Mouse (Mus musculus) heart, embryonic 10.5 days (tissue): ENCODE results near the gene Il6st. TPM values are rescaled to one million over a fixed set of nuclear protein-coding genes. Genes with fewer than 3 reads are reported as not detected.
A peak's percentile ranks its signal among the peaks of the same experiment; 100 is the strongest.

Experiments used
- DNase-seq: peaks from one replicate; pipeline ENCODE4 v3.0.0-alpha.2; 2017; ENCODE audit warnings: low spot score
- H3K27ac ChIP-seq: fragments of 300-500 bp; sonication (generic); 2 replicates; pipeline ENCODE4 v1.5.1; 2016; ENCODE audit warnings: mild to moderate bottlenecking
- H3K27me3 ChIP-seq: fragments of 300-500 bp; sonication (generic); 2 replicates; pipeline ENCODE4 v1.6.1; 2016; ENCODE audit warnings: mild to moderate bottlenecking; ENCODE audit not compliant: poor library complexity, insufficient read depth, severe bottlenecking
- H3K36me3 ChIP-seq: fragments of 300-500 bp; sonication (generic); 2 replicates; pipeline ENCODE4 v1.6.1; 2016; ENCODE audit warnings: mild to moderate bottlenecking, moderate library complexity
- H3K4me1 ChIP-seq: fragments of 300-500 bp; sonication (generic); 2 replicates; pipeline ENCODE4 v1.6.1; 2016; ENCODE audit warnings: mild to moderate bottlenecking
- H3K4me3 ChIP-seq: fragments of 300-500 bp; sonication (generic); 2 replicates; pipeline ENCODE4 v1.5.1; 2016; ENCODE audit warnings: mild to moderate bottlenecking, moderate library complexity
- H3K9me3 ChIP-seq: fragments of 300-500 bp; sonication (generic); 2 replicates; pipeline ENCODE4 v1.6.1; 2016; ENCODE audit warnings: mild to moderate bottlenecking, moderate library complexity
- WGBS: fragments of 180-500 bp; shearing (Covaris S2); methylation state at CpG from one replicate; pipeline ENCODE4 v1.1.7; 2016; 5-methylcytosine and 5-hydroxymethylcytosine counted together
- polyA plus RNA-seq: library from polyadenylated mRNA; unstranded; fragments of >200 nt; fragmentation: Nextera tagmentation; extraction: Ambion mirVana; gene quantifications from 2 replicates; pipeline ENCODE4 v1.2.1, GENCODE M21; 2016

Il6st gene
- polyA plus RNA-seq, 1 experiment from 2014 or later: 32.3 TPM

DNA sequence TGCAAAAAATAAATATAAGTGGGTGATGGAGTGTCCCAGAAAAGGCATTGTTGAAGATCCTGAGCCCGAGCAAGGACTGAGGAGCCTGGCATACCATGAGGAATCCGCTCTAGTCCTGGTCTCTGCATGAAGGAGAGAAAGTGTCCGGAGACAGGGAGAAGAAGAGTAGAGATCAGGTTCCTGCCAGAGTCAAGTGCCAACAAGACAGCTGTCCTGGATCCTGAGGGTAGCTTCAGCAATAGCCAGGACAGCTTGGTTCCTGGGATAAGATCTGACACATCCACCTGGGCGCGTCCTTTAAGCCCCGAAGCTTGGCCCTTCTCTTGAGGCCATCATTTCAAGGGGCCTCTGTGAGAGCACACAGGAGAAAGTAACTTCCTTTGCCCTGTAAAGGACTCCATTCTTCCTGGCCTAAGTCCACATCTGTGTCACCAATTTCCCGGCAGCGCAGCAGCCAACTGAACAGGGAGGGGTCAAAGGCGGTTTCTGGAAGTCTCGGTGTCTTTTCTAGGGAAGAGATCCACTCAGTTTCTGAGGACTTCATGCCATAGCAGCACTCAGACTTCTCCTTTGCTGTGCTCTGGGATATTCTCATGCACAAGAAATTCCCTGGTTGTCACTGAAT lies 59.6 kb downstream of the Il6st start:
- Histone ChIP-seq H3K4me3 (no peak overlapping the region), H3K27me3 (no peaks in the 10 kb centered on the region), H3K4me1 (no peaks in the 10 kb centered on the region), H3K9me3 (0 out of 2 replicates have a peak, but pooled peaks cover 2% of the 10 kb centered on the region), H3K27ac (no peak overlapping the region), H3K36me3 (no peaks in the 10 kb centered on the region)
- WGBS: 84% methylated on average over 10 of the region's 10 CpGs
- DNase-seq: no peak

DNA sequence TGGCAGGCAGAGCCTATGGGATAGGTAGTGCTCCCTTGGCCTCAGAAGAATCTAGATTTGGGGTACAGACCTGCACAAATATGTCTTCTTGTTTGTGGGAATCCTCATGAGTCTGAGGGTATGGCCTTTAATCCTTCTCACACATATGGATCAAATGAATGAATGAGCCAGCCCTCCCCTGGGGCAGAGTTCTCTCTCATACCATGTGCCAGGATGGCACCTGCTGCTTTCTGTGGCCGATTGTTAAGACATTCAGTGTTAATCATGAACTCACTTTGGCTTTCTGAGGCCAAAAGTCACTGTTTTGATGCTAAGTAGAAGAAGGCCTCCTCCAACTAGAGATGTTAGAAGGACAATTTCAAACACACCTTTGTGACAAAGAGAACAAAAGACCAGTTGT lies 63.3 kb downstream of the Il6st start:
- WGBS: 63% methylated on average over 1 of the region's 1 CpGs
- H3K4me3 ChIP-seq: no peak overlapping the region
- H3K27me3 ChIP-seq: no peaks in the 10 kb centered on the region
- H3K27ac ChIP-seq: no peak overlapping the region
- no peaks in the 10 kb centered on the region for H3K9me3 ChIP-seq
- DNase-seq: no peak
- no peaks in the 10 kb centered on the region for H3K4me1 ChIP-seq
- no peaks in the 10 kb centered on the region for H3K36me3 ChIP-seq

DNA sequence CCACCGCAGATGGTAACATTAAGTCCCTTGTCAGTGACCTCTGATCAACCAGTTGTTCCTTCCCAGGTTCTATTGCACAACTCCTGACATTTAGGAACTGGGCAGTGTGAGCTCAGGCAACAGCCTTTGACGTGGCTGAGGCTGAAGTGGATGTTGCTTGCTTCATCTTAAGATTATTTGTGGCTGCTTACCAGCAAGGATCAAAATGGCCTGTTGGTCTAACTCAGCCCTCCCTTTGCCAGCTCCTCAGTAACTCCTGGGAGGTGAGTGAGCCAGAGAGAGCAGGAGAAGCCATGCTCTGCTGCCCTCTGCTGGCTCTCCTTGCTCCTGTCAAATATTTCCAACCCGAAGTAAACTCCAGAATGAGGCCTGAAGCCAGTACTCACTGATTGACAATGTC lies 66.0 kb downstream of the Il6st start:
- Histone ChIP-seq H3K27me3 (no peaks in the 10 kb centered on the region), H3K9me3 (no peaks in the 10 kb centered on the region), H3K36me3 (no peaks in the 10 kb centered on the region), H3K27ac (no peak overlapping the region), H3K4me1 (0 out of 2 replicates have a peak, but pooled peaks cover 4% of the 10 kb centered on the region), H3K4me3 (no peak overlapping the region)
- peak; percentile 80 for DNase-seq
- WGBS: 34% methylated on average over 3 of the region's 3 CpGs

DNA sequence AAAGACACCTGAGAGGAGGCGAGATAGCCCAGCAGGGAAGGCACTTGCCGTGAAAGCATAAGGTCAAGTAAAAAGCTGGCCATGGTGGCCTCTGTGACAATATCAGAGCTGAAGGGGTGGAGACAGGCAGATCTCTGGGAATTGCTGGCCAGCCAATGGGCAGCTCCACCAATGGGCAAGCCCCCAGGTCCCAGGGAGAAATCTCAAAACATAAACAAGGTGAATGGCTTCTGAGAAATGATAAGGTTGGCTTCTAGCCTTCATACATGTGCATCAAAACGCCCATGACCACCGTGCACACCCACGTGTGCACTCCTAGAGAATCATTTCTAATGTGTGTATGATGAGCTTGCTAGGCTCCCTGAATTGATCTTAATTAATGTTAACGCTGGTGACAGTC lies 68.4 kb downstream of the Il6st start:
- Histone ChIP-seq H3K27me3 (no peaks in the 10 kb centered on the region), H3K9me3 (no peaks in the 10 kb centered on the region), H3K4me3 (no peak overlapping the region), H3K4me1 (0 out of 2 replicates have a peak, but pooled peaks cover 6% of the 10 kb centered on the region), H3K27ac (no peak overlapping the region), H3K36me3 (no peaks in the 10 kb centered on the region)
- WGBS: 83% methylated on average over 6 of the region's 6 CpGs
- DNase-seq: peak; percentile 52

DNA sequence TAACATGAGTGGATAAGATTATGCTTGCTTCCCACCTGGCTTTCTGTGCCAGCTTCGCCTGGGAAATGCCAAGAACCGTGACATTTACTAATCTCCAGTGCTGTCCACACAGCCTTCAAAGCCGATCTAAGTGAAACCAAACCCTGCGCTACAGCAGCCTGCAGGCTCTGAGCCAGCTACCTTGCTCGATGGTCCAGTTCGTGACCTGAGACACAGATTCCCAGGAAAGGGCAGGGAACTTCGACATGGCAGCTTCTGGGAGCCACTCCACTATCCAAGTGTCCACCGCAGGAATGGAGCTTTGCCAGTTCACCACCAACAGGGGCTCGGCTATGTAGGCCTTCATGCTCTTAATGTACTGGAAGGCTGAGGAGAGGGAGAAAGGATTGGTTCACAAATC lies 69.7 kb downstream of the Il6st start:
- DNase-seq: peak; percentile 56
- Histone ChIP-seq H3K27me3 (no peaks in the 10 kb centered on the region), H3K4me3 (no peak overlapping the region), H3K27ac (no peak overlapping the region), H3K4me1 (0 out of 2 replicates have a peak, but pooled peaks cover 6% of the 10 kb centered on the region), H3K36me3 (no peaks in the 10 kb centered on the region), H3K9me3 (no peaks in the 10 kb centered on the region)
- 60% methylated on average over 9 of the region's 9 CpGs for WGBS

DNA sequence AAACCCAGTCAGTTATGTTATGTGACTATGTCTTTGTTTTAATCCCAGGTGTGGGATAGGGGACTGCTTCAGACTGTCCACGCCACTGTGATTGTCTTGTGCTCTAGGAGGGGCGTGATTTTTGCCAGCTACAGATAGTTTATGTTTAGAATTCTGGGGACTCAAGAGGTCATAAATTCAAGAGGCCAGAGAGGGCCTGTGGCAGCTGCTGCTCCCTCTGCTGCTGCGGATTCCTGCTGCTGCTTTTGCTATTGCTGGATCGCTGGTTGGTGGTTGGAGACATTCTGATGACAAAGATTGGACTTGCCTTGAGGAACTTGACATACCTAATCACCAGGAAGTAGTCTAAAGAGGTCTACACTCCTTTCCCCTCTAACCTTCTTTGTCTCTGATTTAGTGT lies 72.7 kb downstream of the Il6st start:
- no peaks in the 10 kb centered on the region for H3K27me3 ChIP-seq
- WGBS: 66% methylated on average over 4 of the region's 4 CpGs
- no peak overlapping the region for H3K4me3 ChIP-seq
- no peak overlapping the region for H3K27ac ChIP-seq
- 0 out of 2 replicates have a peak, but pooled peaks cover 16% of the 10 kb centered on the region for H3K4me1 ChIP-seq
- H3K9me3 ChIP-seq: no peaks in the 10 kb centered on the region
- no peaks in the 10 kb centered on the region for H3K36me3 ChIP-seq
- DNase-seq: peak; percentile 62

DNA sequence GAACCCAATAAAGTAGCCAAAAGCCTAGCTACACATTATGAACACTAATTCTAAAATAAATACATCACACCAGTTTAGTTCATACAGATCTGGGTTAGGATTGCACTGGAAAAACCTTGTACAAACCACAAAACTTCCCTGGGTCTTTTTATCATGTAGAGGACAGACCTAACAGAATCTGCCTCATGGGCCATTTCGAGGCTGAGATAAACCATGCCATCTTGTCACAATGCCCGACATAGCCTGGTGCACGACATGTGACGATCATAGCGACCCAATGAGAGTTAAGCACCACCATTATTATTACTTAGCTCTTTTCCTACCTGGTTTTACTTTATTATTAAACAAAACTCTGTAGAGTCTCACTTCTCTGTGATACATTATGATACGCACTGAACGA lies 73.2 kb downstream of the Il6st start:
- WGBS: 86% methylated on average over 7 of the region's 7 CpGs

DNA sequence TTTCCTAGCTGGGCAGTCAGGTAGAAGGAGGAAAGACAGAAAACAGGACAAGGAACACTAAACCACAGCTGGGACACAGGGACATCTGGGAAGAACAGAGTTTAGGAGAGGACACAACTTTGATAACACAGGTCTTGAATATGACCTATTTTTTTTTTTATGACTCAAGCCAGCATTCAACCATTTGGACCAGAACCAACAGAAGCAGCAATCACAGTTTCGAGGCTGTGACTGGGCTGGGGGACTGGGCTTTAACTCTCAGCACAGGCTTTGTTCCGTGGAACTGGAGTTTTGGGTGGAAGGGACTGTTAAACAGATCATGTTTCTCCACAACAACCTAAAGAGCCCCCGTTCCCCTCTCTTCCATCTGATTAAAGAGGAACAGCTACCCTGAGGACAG lies 76.7 kb downstream of the Il6st start:
- no peak for DNase-seq
- no peak overlapping the region for H3K4me3 ChIP-seq
- H3K4me1 ChIP-seq: 0 out of 2 replicates have a peak, but pooled peaks cover 12% of the 10 kb centered on the region
- WGBS: 70% methylated on average over 3 of the region's 3 CpGs
- no peaks in the 10 kb centered on the region for H3K36me3 ChIP-seq
- H3K27me3 ChIP-seq: no peaks in the 10 kb centered on the region
- no peaks in the 10 kb centered on the region for H3K9me3 ChIP-seq
- H3K27ac ChIP-seq: no peak overlapping the region

More for the DNA sequence above, 73.2 kb downstream of the Il6st start:
- Histone ChIP-seq H3K27ac (no peak overlapping the region), H3K36me3 (no peaks in the 10 kb centered on the region), H3K9me3 (no peaks in the 10 kb centered on the region), H3K4me1 (0 out of 2 replicates have a peak, but pooled peaks cover 16% of the 10 kb centered on the region), H3K27me3 (no peaks in the 10 kb centered on the region), H3K4me3 (no peak overlapping the region)
- DNase-seq: no peak

DNA sequence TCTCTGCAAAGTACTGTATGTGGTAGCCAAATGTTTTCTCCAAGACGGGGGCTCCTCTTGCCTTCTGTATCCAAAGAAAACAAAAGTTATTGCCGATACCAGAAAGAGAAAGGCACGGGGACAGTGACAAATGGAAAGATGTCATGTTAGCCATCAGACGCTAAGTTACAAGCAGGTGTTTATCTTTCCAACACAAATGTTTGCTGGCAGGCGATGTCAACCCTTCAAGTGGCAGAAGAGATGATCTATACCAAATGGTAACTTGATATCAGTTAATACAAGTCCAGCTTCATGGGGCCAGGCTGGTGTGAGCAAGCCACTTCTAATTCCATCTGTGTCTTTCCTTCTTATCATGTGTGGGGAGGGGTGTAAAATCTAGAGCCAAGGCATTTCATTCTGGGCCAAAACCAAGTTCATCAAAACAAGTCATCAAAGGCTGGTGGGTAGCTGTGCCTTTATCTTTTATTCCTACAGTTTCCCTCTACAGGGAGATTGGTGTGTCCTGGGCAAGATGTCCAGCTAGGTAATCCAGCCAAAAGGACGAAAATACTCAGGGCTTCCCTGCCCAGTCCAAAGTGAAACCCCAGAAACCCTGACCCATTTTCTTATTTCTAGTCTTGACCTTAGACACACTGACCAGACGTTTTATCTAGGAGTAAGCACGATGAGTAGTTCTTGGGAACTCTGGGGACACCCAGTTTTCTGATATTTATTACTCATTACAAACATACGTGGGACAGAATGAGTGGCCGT lies 77.5 kb downstream of the Il6st start:
- H3K9me3 ChIP-seq: no peaks in the 10 kb centered on the region
- 0 out of 2 replicates have a peak, but pooled peaks cover 12% of the 10 kb centered on the region for H3K4me1 ChIP-seq
- DNase-seq: no peak
- 59% methylated on average over 10 of the region's 10 CpGs for WGBS
- no peaks in the 10 kb centered on the region for H3K36me3 ChIP-seq
- H3K4me3 ChIP-seq: no peak overlapping the region
- no peak overlapping the region for H3K27ac ChIP-seq
- no peaks in the 10 kb centered on the region for H3K27me3 ChIP-seq

DNA sequence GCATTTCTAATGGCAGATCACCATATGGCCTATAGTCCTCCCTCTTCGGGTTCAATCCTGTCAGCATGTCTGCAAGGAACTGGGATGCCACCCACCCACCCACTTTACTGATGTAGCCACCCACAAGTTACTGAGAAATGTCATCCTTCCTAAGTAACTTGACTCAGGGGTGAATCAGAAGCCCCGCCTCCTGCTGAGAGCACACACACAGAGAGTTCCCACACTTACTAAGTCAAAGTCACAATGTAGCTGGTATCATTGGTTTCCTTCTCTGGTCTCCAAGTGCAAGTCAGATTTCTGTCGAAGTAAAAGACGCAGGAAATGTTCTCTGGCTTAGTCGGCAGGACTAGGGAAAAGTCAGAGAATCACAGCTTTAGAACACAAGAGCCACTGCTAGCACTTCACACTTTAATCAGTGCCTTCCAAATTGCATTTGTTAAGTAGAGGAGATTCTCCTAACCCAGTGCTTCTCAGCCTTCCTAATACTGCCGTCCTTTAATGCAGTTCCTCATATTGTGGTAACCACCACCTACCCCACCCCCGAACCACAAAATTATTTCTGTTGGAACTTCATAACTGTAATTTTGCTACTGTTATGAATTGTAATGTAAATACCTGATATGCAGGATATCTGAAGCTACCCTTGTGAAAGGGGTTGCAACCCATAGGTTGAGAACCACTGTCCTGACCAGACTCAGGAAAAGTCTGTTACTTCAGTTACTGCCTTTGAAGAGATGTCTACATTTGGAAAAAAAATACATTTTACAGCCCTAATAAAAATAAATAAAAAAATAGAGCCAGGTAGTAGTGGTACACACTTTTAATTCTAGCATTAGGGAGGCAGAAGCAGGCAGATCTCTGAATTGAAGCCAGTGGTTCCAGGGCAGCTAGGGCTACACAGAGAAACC lies 88.0 kb downstream of the Il6st start:
- Histone ChIP-seq H3K9me3 (no peaks in the 10 kb centered on the region), H3K27ac (no peak overlapping the region), H3K27me3 (no peaks in the 10 kb centered on the region), H3K4me3 (no peak overlapping the region), H3K36me3 (no peaks in the 10 kb centered on the region), H3K4me1 (no peaks in the 10 kb centered on the region)
- WGBS: 63% methylated on average over 7 of the region's 7 CpGs
- no peak for DNase-seq

DNA sequence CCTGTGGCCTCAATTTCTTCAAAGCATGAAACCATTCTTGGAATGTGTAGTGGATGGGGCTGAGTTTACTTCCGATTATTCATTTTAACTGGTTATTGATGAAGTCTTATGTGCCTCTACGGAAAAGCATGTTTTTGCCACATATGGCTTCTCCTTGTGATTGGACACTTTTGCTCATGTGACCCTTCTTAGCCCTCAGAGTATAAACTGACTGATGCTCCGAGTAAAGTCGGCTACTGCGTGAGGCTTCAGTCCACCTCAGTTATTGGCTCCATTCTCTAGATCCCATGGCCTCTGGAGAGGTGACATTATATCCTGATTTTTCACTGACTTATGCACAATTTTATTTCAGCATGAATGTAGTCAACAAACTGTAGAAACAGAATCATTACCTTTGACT lies 89.4 kb downstream of the Il6st start:
- 94% methylated on average over 5 of the region's 5 CpGs for WGBS
- Histone ChIP-seq H3K27ac (no peak overlapping the region), H3K36me3 (no peaks in the 10 kb centered on the region), H3K4me3 (no peak overlapping the region), H3K4me1 (no peaks in the 10 kb centered on the region), H3K9me3 (no peaks in the 10 kb centered on the region), H3K27me3 (no peaks in the 10 kb centered on the region)
- DNase-seq: no peak

DNA sequence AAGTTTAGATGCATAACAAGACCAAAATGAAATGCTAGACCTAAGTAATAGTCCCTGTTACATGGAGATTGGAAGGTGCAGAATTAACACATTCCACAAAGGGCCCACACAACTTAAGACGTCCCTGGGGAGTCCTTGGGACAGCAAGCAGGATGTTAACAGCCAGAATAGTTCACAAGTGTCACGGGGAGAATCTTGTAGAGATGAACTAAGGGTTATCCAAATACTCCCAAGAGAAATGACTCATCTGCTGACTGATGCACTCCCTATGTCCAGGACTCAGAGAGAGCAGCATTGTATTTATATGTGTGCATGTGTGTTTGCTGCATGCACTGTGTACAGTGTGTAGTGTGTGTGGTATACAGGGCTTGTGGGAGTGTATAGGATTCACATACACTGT lies 92.6 kb downstream of the Il6st start:
- Histone ChIP-seq H3K4me1 (no peaks in the 10 kb centered on the region), H3K27me3 (no peaks in the 10 kb centered on the region), H3K9me3 (no peaks in the 10 kb centered on the region), H3K36me3 (no peaks in the 10 kb centered on the region), H3K27ac (no peak overlapping the region), H3K4me3 (no peak overlapping the region)
- no peak for DNase-seq
- 54% methylated on average over 2 of the region's 2 CpGs for WGBS
